Mouse (Mus musculus) CD4-positive, CD25-positive, alpha-beta regulatory T cell, adult 2 months (primary cell): ENCODE data around the gene Shisa6.
"Not testable (repeated sequence)": the region's sequence is repeated elsewhere in the genome, so short reads cannot be mapped to it uniquely, and the experiment has no call there.

Experiments
- DNase-seq: peaks from one replicate; pipeline ENCODE4 v3.0.0-alpha.2; 2012; ENCODE audit warnings: low read depth, low spot score

Shisa6 gene

DNA sequence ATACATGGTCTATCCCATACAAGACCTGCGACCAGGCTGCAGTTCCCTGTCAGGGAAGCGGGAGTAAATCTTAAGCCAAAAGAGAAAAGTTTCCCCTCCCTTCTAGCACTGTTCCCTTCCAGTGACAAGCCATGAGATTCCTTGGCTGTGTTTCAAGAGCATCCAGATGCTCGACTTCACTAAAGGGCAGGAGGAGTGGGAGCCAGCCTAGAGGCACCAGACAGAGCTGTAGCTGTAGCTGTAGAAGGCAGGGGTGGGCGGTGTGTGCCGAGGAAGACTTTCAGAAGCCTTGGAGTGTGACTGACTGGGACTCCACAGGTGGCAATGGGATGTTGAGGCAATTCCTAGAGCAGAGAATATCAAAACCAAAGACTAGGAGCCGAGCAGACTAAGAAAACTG is 43.3 kb downstream of the Shisa6 start:
- no peak for DNase-seq

DNA sequence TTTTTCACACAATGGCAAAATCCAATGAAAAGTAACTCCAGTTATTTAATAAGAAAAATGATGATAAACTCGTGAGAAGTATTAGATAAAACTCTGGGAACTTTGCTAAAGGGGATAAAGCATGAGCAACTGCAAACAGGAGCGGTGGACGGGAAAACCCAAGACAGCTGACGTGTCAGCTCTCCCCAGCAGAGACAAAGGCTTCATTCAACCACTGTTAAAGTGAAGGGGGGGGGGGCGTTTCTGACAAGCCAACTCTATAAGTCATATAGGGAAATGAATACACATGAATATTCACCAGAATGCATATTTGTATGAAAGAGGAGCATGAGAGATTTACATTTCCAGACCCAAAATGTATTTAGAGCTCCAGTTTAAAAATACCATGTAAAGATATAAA is 83.1 kb downstream of the Shisa6 start:
- no peak for DNase-seq

DNA sequence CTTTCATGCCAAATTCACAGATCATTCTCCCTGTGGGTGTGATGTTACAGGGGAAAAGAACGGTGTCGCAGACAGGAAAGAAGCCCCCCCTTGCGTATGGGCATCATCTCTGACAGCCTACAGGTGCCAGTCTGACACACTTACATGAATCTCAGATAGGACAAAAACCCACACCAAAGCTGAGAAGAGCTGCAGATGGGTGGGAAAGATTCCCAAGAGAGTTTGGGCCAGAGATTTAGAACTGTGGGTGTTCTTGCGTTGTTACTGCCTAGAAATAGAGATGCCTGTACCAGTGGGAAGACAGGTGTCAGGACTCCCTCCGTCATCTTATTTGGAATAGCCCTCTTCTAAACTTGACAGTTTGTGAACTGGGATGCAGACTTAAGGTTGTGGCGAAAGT is 99.6 kb downstream of the Shisa6 start:
- no peak for DNase-seq

DNA sequence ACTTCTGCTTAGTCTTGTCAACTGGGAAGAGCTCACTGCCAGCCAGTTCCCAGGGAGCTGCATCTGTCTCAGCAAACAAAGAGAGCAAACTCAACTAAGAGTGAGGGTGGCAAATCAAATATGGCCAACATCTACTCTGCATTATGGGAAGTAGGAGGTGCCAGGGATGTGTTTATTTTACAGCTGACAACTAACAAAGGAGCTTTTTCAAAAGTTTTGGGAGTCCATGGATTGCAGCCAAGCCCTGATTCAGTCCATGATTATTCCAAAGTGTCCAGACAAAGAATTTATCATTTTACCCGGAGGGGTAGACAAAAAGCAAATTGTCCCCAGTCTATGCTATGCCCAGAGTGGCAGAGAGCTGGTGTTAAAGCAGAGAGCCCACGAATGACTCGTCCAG is 107.5 kb downstream of the Shisa6 start:
- no peak for DNase-seq

DNA sequence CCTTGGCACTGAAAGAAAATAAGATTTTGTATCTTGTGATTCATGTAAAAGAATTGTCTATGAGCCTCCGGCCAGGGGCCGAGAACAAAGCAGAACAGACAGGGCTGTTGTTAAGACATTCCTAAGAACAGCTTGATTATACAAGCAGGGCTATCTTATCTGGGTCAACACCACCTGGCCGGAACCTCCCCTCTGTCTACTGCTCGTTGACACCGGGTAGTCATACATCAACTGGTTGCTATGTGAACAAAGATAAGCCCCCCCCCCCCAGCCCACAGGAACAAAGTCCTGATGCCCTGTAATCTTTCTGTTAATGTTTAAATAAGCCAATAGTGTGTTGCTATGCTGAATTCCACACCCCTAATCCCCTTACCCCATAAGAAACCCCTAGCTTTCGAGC is 117.0 kb downstream of the Shisa6 start:
- not testable (repeated sequence) for DNase-seq

DNA sequence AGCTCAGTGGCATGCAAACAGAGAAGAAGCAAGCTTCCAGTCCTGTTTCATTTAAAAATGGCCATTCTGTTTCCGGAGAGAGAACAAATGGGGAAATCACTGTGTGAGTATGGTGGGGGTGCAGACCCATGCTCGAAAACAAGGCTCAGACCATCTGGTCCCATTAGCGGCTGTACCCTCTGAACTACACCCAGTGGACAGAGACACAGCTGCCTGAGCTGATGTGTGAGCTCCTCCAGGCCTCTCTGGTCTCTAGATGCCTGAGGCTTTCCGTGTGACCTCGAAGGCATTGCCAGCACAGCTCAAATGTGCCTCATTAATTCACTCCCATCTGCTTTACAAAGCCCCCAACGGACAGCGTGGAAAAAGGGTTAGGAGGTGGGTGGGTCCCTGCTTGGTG is 125.7 kb downstream of the Shisa6 start:
- DNase-seq = no peak

DNA sequence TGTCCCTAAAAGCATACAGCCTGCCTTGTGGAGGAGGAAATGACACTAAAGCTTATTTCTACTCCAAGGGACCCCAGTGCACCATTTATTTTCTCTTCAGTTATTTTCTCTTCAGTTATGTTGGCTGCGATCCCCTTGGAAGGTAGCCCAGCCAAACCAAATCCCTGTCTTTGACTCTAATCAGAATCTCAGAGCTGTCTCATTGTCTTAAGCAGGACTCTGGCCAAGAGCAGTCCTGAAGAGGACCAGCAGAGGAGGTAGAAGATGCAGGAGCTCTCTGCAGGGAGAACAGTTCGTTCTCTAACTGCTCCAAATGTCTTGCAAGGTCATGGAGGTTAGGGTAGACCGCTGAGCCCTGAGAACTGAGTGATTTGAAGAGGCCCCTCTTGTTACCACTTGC is 138.2 kb downstream of the Shisa6 start:
- no peak for DNase-seq

- no peak for DNase-seq
Observed at GRCm38 (mm10) chr11:66371796-66372195, 154.0 kb downstream of the Shisa6 start.

DNA sequence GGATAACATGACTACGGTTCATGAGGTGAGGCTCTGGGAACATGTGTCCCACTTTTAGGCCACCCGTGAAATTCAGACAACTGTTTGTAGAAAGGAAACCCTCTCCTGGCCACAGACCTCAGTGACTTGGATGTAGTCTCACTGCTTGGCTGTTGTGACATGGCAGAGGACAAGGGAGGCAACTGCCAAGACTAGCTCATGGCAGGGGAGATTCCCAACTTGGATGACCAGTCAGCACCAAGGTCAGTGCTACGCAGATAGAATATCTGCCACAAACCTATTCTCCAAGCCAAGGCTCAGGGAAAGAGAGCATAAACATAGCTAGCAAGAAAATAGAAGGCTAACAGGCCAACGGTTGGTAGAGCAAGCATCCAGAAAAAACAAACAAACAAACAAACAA is 156.0 kb downstream of the Shisa6 start:
- DNase-seq = no peak

GRCm38 (mm10) chr11:66366809-66367685 is 158.7 kb downstream of the Shisa6 start:
- no peak for DNase-seq

GRCm38 (mm10) chr11:66359811-66360210 is 166.0 kb downstream of the Shisa6 start:
- no peak for DNase-seq

GRCm38 (mm10) chr11:66344822-66345221 is 180.9 kb downstream of the Shisa6 start:
- no peak for DNase-seq

- DNase-seq = no peak
Observed at GRCm38 (mm10) chr11:66336313-66336712, 189.5 kb downstream of the Shisa6 start.

DNA sequence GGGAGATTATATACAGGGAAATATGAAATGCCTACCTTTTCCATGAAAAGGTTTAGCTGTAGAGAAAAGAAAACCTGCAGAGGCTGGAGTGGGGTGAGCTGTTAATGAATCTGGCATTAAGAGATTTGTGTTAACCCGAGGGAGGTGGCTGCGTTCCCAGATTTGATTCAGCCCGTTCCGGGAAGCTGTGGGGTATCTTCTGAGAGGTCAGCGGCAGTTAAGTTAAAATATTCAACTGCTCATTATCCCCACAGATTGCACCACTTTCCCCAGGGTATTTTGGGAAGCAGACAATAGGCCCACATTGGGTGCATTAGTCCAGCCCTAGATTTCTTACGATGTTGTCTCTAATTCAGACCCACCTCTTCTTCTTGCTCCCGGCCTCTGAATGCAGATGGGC is 213.0 kb downstream of the Shisa6 start:
- DNase-seq = no peak

DNA sequence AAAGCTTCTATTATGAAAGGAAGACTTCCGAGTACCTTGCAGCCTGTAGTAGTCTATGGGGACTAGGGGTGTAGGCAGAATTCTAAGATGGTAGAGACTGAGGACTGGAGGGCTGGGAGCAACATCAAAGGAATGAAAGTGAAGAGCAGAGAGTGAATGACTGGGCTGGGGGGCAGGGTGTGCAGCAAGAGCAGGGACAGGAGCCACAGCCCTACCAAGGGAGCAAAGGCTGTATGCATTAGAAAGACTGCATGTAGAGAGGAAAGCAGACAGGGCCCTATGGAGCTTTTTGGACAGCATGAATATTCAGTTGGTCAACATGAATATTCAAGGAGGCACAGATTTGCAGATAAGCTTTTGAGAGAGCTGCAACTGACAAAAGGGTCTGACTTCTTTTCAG is 221.4 kb downstream of the Shisa6 start:
- DNase-seq = no peak

GRCm38 (mm10) chr11:66274707-66275081 is 251.1 kb downstream of the Shisa6 start:
- DNase-seq = no peak

- DNase-seq = no peak
Observed at GRCm38 (mm10) chr11:66273904-66274706, 251.7 kb downstream of the Shisa6 start.

DNA sequence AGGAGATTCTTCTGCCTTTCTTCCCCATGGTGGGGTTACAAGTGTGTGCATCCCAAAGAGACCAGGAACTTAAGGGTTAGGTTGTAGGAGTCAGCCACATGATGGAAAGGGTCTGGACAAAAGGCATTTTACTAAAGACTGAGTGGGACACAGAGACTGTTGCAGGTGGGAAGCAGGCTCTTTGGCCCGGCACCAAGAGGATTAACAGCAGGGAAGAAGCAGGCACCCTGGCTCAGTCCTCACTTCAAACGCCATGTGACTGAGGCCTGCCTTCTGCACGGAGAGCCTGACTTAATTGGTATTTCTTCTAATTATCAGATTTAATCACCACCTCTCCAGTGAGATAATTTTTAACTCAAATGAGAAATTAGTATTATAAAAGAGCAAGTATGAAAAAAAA is 258.7 kb downstream of the Shisa6 start:
- DNase-seq = no peak

DNA sequence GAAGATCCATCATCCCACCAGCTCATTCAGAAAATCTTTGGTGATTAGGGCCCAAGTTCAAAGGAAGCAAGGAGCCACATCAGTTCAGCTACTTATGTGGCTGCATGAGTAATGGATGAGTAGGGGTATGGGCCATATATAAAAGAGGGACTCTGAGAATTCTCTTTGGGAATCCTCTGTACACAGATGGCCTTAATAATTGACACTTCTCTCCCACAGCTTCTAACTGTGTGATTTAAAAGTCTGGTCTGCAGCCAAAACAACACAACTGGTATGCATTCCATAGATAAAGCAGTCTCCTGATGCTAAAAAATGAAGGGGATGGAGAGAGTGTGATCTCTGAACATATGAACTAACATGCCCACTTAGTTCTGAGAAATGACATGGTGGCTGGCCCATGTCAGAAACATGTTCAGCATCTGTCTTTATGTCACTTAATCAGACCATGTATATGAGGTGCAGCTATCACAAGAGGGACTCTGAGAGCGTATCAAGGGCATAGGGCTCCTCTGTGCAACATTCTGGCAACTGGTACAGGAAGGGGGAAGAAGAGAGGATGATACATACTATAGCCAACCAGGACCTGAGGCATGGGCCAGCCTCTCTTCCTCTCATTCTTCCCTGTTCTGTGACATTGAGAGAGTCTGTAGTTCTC is 260.3 kb downstream of the Shisa6 start:
- no peak for DNase-seq

- DNase-seq = no peak
Observed at GRCm38 (mm10) chr11:66260205-66260604, 265.6 kb downstream of the Shisa6 start.

DNA sequence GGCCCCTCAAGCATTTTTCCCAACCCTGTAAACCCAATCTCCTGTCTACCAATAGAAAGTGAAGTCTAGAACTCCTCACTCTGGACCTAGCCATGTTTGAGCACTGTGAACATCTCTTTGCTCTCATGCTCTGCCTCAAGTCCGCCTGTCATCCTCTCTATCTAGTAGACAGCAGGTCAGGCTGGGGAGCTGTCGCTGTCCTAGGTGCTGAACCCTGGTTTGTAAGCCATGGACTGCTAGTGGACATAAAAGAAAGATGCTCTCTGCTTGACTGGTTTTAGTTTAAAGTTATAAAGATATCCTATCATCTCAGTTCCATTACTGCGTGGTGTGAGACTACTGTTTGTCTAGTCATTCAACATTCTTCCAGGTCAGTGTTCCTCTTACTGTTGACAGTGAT is 266.9 kb downstream of the Shisa6 start:
- no peak for DNase-seq

GRCm38 (mm10) chr11:66247115-66247514 is 278.6 kb downstream of the Shisa6 start:
- no peak for DNase-seq
